Comparison of ENCODE assay signal across 10 mouse cellular contexts in the genomic region with DNA sequence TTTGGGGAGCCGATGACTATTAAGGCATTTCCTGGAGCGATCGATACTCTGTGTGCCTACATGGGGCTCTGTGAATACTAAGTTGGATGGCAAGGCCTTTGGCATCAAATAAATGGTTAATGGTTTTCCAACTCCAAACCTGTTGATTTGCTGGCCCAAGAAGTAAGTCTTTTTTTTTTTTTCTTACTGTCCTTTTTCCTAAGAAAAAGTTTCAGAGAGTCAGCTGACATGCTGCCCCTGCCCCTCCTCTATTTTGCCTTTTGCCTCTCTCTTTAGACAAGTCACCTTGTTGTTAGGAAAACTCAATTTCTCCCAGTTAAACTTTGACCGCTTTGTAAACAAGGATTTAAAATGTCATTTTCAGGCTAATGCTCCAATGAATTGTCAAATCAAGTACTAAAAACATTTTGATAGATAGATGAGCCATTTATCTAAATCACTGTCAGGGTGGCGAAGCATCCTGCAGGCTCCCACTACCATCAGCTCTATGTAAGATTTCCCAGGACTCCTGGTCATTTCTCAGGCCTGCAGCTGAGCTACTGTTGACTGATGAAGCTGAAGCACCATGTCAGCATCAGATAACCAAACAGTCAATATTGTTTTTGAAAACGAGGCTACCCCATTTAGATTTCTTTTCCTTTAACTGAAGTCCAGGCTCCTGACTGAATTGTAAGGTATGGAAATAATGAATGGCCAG.
DNase-seq lines count a peak whose midpoint lies in the region; ATAC-seq and TF ChIP-seq lines count a peak whose summit lies in the region.
"Had no signal": no experiment of that assay in that cellular context is flagged by ENCODE, and none has a peak within 500 bp of the region (broad histone marks: within the 10 kb centered on the region; RNA-seq: fewer than 3 reads in every experiment).

No protein-coding gene starts in this region.

- H3K27me3 ChIP-seq in embryonic facial prominence, embryonic 15.5 days: 0 out of 2 replicates have a peak, but pooled peaks cover 7% of the 10 kb centered on the region
- peaks cover 31% of the 10 kb centered on the region; the same call in 1 of the 2 replicates for H3K27me3 ChIP-seq in intestine, postnatal 0 days (replicated peaks; ENCODE audit: control insufficient read depth, insufficient read depth, low read length)
- H3K27me3 ChIP-seq in midbrain, embryonic 16.5 days (ENCODE audit: control insufficient read depth, insufficient read depth, low read depth, low read length): peaks cover 14% of the 10 kb centered on the region

- H3K4me3 ChIP-seq in embryonic facial prominence, embryonic 15.5 days (replicated peaks): peak overlapping the region; percentile 63
- H3K4me3 ChIP-seq in intestine, postnatal 0 days (ENCODE audit: low read depth, low read length): peak overlapping the region; percentile 52; the same call in 1 of the 2 replicates
- 0 out of 2 replicates have a peak overlapping the region, but pooled peaks have one; percentile 2 for H3K4me3 ChIP-seq in midbrain, embryonic 16.5 days (ENCODE audit: low read depth, low read length)
- H3K4me3 ChIP-seq: megakaryocyte, embryonic 14.5 days had no signal

- ATAC-seq in embryonic facial prominence, embryonic 15.5 days (ENCODE audit: insufficient number of reproducible peaks, low FRiP score, low TSS enrichment, low read depth): no peak
- no peak for ATAC-seq in intestine, postnatal 0 days
- ATAC-seq in midbrain, embryonic 16.5 days: no peak

- TF ChIP-seq CTCF in intestine, postnatal 0 days (IDR thresholded peaks at IDR 0.05; ENCODE audit: low read depth): no peak

- H3K9ac ChIP-seq in embryonic facial prominence, embryonic 15.5 days: 0 out of 2 replicates have a peak overlapping the region, but pooled peaks have one; percentile 3
- H3K9ac ChIP-seq in intestine, postnatal 0 days (ENCODE audit: low read depth, low read length): no peak overlapping the region
- H3K9ac ChIP-seq in midbrain, embryonic 16.5 days (ENCODE audit: low read depth, low read length): no peak overlapping the region

- H3K36me3 ChIP-seq in embryonic facial prominence, embryonic 15.5 days: no peaks in the 10 kb centered on the region
- H3K36me3 ChIP-seq in intestine, postnatal 0 days (ENCODE audit: control insufficient read depth, insufficient read depth): no peaks in the 10 kb centered on the region
- H3K36me3 ChIP-seq in midbrain, embryonic 16.5 days (ENCODE audit: control insufficient read depth, insufficient read depth, low read length): no peaks in the 10 kb centered on the region

- peak overlapping the region; percentile 91 for H3K4me2 ChIP-seq in embryonic facial prominence, embryonic 15.5 days (replicated peaks)
- H3K4me2 ChIP-seq in intestine, postnatal 0 days (replicated peaks; ENCODE audit: low read depth): peak overlapping the region; percentile 82
- peak overlapping the region; percentile 100; the same call in 1 of the 2 replicates for H3K4me2 ChIP-seq in midbrain, embryonic 16.5 days (ENCODE audit: low read length)

- 57% methylated on average over 6 of the region's 6 CpGs for WGBS in embryonic facial prominence, embryonic 15.5 days
- 41% methylated on average over 6 of the region's 6 CpGs for WGBS in intestine, postnatal 0 days
- WGBS in midbrain, embryonic 16.5 days: 69% methylated on average over 6 of the region's 6 CpGs

- peak; percentile 25 for DNase-seq in kidney, adult 18-20 months
- DNase-seq in kidney, postnatal 14 days: no peak
- no peak for DNase-seq in ovary, postnatal 14 days (ENCODE audit: low spot score)
- DNase-seq in frontal cortex, postnatal 14 days (ENCODE audit: low spot score in 2 of 2): no peak
- DNase-seq in retina, embryonic 14.5 days (ENCODE audit: low spot score): no peak
- DNase-seq: gastrocnemius, postnatal 14 days had no signal

- no peaks in the 10 kb centered on the region for H3K9me3 ChIP-seq in embryonic facial prominence, embryonic 15.5 days (replicated peaks)
- H3K9me3 ChIP-seq in intestine, postnatal 0 days (ENCODE audit: control insufficient read depth): no peaks in the 10 kb centered on the region
- no peaks in the 10 kb centered on the region for H3K9me3 ChIP-seq in midbrain, embryonic 16.5 days (replicated peaks; ENCODE audit: control insufficient read depth, low read length, poor library complexity, severe bottlenecking)
- H3K9me3 ChIP-seq: megakaryocyte, embryonic 14.5 days had no signal

- 0 out of 2 replicates have a peak overlapping the region, but pooled peaks have one; percentile 11 for H3K27ac ChIP-seq in embryonic facial prominence, embryonic 15.5 days (replicated peaks)
- no peak overlapping the region for H3K27ac ChIP-seq in intestine, postnatal 0 days (ENCODE audit: low read depth, low read length)
- no peak overlapping the region for H3K27ac ChIP-seq in midbrain, embryonic 16.5 days (ENCODE audit: low read length)

- peaks cover 9% of the 10 kb centered on the region; the same call in 1 of the 2 replicates for H3K4me1 ChIP-seq in embryonic facial prominence, embryonic 15.5 days
- no peaks in the 10 kb centered on the region for H3K4me1 ChIP-seq in intestine, postnatal 0 days (replicated peaks; ENCODE audit: control insufficient read depth, insufficient read depth, low read length)
- peaks cover 6% of the 10 kb centered on the region; the same call in 1 of the 2 replicates for H3K4me1 ChIP-seq in midbrain, embryonic 16.5 days (ENCODE audit: control insufficient read depth, insufficient read depth, low read length)

Comparison
In these comparisons a context has a peak if more than half of its experiments do, and no peak if none do; other contexts are left out.
1. H3K4me3 ChIP-seq: peak in every context shown above with its lines; median percentile 63 in embryonic facial prominence, embryonic 15.5 days; 52 in intestine, postnatal 0 days; 2 in midbrain, embryonic 16.5 days.